Mouse (Mus musculus): ENCODE data around the gene Gm8797. TPM values are rescaled to one million over a fixed set of nuclear protein-coding genes. Genes with fewer than 3 reads are reported as not detected.
"Not testable (repeated sequence)": the region's sequence is repeated elsewhere in the genome, so short reads cannot be mapped to it uniquely, and the experiment has no call there.

Gene Gm8797
- polyA plus RNA-seq (2016; fragmentation: Nextera tagmentation; extraction: Ambion mirVana): 15.3 and 21.7 TPM in 2 replicates

DNA sequence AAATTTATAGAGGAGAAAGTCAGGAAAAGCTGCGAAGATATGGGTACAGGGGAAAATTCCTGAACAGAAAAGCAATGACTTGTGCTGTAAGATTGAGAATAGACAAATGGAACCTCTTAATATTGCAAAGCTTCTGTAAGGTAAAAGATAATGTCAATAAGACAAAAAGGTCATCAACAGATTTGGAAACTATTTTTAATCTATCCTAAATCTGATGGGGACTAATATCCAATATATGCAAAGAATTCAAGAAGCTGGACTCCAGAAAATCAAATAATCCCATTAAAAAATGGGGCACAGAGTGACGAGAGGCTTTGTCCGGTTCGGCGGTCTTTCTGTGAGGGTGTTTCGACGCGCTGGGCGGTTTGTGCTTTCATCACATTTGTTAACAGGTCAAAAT, at the start of gene Gm8797:
Gene Gm8797, plus strand, starts transcription at position 301 of the 400 bp plus-strand sequence.
- H3K36me3 ChIP-seq; H3K9me3 ChIP-seq; H3K27ac ChIP-seq; H3K27me3 ChIP-seq (replicated peaks); H3K9ac ChIP-seq; H3K4me3 ChIP-seq; H3K4me2 ChIP-seq (replicated peaks); ATAC-seq (ENCODE audit: low FRiP score, low read depth); H3K4me1 ChIP-seq: not testable (repeated sequence)
- 96% methylated on average over 9 of the region's 9 CpGs for WGBS

DNA sequence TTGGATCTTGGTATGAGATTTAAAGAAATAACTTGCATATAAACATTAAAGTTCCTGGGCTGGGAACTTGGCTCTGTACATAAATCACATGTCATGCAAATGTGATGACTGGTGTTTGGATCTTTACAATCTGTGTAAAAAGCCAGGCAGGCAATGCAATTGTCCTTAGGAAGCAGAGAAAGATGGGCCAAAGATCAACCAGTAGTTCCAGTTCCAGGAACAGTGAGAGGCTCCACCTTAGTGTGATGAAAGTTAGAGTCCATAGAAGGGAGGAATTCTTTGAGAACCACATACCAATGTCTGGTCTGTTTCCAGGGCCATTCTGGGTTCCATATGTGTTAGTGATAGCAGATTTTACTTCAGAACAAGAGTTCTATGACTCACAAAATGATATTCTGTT, 36.1 kb upstream of the Gm8797 start:
- no peak overlapping the region for H3K27ac ChIP-seq
- H3K36me3 ChIP-seq: no peaks in the 10 kb centered on the region
- no peaks in the 10 kb centered on the region for H3K4me1 ChIP-seq
- no peaks in the 10 kb centered on the region for H3K27me3 ChIP-seq (replicated peaks)
- H3K4me2 ChIP-seq (replicated peaks): no peak overlapping the region
- no peak overlapping the region for H3K9ac ChIP-seq
- no peak for ATAC-seq (ENCODE audit: low FRiP score, low read depth)
- no peak overlapping the region for H3K4me3 ChIP-seq
- no peaks in the 10 kb centered on the region for H3K9me3 ChIP-seq

DNA sequence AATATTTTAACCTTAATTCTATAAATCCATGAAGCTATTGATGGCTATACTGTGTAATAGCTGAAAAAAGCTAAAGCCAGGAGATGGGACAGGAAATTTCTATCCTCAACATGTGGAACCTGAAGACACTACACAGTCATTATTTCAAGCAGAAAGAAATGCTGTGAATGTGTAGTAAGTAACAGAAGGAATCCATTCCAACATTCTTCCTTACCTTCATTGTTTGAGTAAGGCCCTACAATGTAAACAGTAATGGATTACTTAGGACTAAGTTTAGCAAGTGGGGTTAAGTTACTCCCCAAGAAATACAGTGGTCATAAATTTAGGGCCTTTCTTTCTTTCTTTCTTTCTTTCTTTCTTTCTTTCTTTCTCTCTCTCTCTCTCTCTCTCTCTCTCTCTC, 17.7 kb upstream of the Gm8797 start:
- no peak for ATAC-seq (ENCODE audit: low FRiP score, low read depth)
- H3K9ac ChIP-seq: no peak overlapping the region
- H3K4me3 ChIP-seq: no peak overlapping the region
- H3K9me3 ChIP-seq: no peaks in the 10 kb centered on the region
- no peaks in the 10 kb centered on the region for H3K27me3 ChIP-seq (replicated peaks)
- no peaks in the 10 kb centered on the region for H3K36me3 ChIP-seq
- H3K4me2 ChIP-seq (replicated peaks): no peak overlapping the region
- no peaks in the 10 kb centered on the region for H3K4me1 ChIP-seq
- H3K27ac ChIP-seq: no peak overlapping the region

DNA sequence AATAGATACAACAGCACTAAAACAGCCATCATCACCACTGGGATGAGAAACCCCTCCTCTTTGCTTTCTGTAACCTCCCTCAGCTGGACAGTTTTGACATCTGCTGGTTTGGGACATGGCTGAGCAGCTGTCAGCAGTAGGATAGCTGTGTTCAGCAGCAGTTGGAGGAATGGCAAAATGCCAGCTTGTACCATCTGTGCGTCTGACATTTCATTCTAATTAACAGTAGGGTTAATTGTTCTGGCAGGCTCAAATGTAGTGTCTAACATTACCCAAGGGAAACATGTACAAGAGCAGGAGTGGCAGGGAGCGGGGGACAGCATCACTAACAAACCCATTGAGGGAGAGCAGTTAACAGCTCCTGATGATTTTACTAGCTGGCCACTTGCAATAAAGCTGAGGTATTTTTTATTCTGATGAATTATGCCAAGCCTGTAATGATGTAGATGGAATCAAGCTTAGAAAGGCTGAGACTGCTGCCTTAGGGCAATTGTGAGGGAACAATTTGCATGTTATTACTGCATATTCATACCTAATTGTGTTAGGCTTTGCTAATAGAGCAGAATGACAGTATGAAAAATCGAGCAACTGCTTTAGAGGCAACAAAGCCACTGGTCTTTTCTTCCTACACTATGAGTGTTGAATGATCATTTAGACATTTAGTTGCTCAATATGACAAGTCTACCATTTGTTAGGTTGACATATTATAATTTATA, 4.3 kb downstream of the Gm8797 start:
- peak; percentile 98 for ATAC-seq (ENCODE audit: low FRiP score, low read depth)
- Histone ChIP-seq H3K4me3 (no peak overlapping the region), H3K9me3 (no peaks in the 10 kb centered on the region), H3K27me3 (replicated peaks) (no peaks in the 10 kb centered on the region), H3K27ac (no peak overlapping the region), H3K9ac (no peak overlapping the region), H3K4me2 (replicated peaks) (no peak overlapping the region), H3K36me3 (no peaks in the 10 kb centered on the region), H3K4me1 (no peaks in the 10 kb centered on the region)
- 29% methylated on average over 3 of the region's 3 CpGs for WGBS

DNA sequence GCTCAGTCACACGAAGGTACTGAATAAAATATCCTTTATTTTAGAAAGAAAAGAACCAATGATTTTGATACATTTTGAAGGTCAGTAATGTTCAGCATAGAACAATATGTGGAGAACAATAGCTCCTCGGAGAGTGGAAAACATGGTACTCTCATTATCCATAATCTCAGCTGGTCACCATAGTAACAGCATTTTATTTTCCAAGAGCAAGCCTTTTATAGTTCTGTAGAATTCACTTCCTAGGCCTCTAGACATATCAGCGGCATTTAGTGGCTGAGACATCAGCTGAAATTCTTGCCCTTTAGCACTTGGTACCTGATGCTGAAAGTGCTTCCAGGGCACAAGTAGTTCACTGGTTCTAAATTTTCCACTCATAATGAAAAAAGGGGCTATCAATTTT, 15.7 kb downstream of the Gm8797 start:
- no peak for ATAC-seq (ENCODE audit: low FRiP score, low read depth)
- 54% methylated on average over 3 of the region's 3 CpGs for WGBS
- H3K9ac ChIP-seq: no peak overlapping the region

DNA sequence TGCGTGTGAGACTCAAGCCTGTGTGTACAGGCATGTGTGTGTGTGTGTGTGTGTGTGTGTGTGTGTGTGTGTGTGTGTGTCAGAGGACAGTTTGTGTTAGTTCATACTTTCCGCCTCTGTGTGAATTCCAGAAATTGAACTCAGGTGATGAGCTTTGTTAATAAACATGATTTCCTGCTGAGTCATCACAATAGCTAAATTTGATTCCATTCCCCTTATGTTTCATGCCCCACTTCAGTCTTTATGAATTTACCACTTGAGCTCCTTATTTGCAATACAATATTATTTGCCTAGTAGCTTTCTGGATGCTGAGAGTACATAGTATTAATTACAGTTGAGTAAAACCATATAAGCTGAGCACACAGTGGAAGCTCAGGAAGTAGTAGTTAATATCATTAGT, 26.3 kb downstream of the Gm8797 start:
- Histone ChIP-seq H3K9me3 (no peaks in the 10 kb centered on the region), H3K4me3 (no peak overlapping the region), H3K27me3 (replicated peaks) (no peaks in the 10 kb centered on the region), H3K9ac (no peak overlapping the region), H3K4me2 (replicated peaks) (no peak overlapping the region), H3K4me1 (no peaks in the 10 kb centered on the region), H3K27ac (no peak overlapping the region), H3K36me3 (no peaks in the 10 kb centered on the region)
- no peak for ATAC-seq (ENCODE audit: low FRiP score, low read depth)
- 94% methylated on average over 2 of the region's 2 CpGs for WGBS

More for the DNA sequence above, 15.7 kb downstream of the Gm8797 start:
- no peak overlapping the region for H3K4me2 ChIP-seq (replicated peaks)
- H3K9me3 ChIP-seq: no peaks in the 10 kb centered on the region
- H3K4me1 ChIP-seq: no peaks in the 10 kb centered on the region
- no peaks in the 10 kb centered on the region for H3K36me3 ChIP-seq
- no peaks in the 10 kb centered on the region for H3K27me3 ChIP-seq (replicated peaks)
- no peak overlapping the region for H3K27ac ChIP-seq
- no peak overlapping the region for H3K4me3 ChIP-seq
